Mouse (Mus musculus): ENCODE results near the gene A130010J15Rik.
A peak's percentile ranks its signal among the peaks of the same experiment; 100 is the strongest.

DNA sequence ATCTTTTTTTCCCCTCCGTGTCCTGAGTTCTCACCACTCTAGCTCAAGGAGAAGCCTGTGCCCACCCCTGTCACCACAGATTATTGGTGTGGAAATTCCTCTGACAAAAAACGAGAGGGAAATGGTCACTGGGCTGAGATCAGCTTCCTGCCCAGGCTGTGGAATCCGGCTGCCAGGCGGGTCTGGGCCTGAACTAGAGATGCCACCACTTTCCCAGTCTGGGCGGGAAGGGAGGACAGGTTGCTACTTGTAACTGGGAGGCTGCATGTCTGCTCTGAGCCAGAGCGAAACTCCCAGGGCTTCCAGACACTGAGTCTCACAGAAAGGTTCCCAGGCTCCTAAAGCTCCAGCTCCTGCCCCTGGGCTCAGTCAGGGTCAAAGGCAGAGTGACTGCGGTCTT lies 26.7 kb upstream of the A130010J15Rik start:
- no peak for TF ChIP-seq CTCF (conservative IDR thresholded peaks at IDR 0.05 in 1 of 2, IDR thresholded peaks at IDR 0.05 in 1 of 2; ENCODE audit: low read depth in 2 of 2, low read length in 2 of 2)
- peak; percentile 87 for TF ChIP-seq EP300 (IDR thresholded peaks at IDR 0.05; ENCODE audit: low read length)
- TF ChIP-seq CHD1 (IDR thresholded peaks at IDR 0.05; ENCODE audit: low read depth, low read length), result peak; percentile 99
- no peak for TF ChIP-seq MAFK (IDR thresholded peaks at IDR 0.05; ENCODE audit: insufficient replicate concordance, low read length)
- no peak; the same call in 1 of the 2 replicates for TF ChIP-seq POLR2A (IDR thresholded peaks at IDR 0.05; ENCODE audit: low read depth, low read length)

Measured in CH12.LX (cell line).